Mouse (Mus musculus) G1E (cell line): ENCODE measurements around the gene Sstr2.

Experiments used
- CTCF ChIP-seq: IDR thresholded peaks from 2 replicates; pipeline ENCODE4 v1.5.1; 2012; ENCODE audit warnings: low read depth, low read length, inconsistent platforms, mixed read lengths
- GATA1 ChIP-seq: IDR thresholded peaks from 2 replicates; pipeline ENCODE4 v1.6.1; 2012; ENCODE audit warnings: borderline replicate concordance, low read length, inconsistent platforms, mixed read lengths
- POLR2AphosphoS5 ChIP-seq: IDR thresholded peaks from 2 replicates; pipeline ENCODE4 v1.6.1; 2012; ENCODE audit warnings: low read depth, low read length, inconsistent platforms; ENCODE audit not compliant: insufficient replicate concordance
- TAL1 ChIP-seq: conservative IDR thresholded peaks from 2 replicates; pipeline ENCODE4 v1.6.1; 2012; ENCODE audit warnings: low read depth, low read length, inconsistent platforms, mixed read lengths

DNA sequence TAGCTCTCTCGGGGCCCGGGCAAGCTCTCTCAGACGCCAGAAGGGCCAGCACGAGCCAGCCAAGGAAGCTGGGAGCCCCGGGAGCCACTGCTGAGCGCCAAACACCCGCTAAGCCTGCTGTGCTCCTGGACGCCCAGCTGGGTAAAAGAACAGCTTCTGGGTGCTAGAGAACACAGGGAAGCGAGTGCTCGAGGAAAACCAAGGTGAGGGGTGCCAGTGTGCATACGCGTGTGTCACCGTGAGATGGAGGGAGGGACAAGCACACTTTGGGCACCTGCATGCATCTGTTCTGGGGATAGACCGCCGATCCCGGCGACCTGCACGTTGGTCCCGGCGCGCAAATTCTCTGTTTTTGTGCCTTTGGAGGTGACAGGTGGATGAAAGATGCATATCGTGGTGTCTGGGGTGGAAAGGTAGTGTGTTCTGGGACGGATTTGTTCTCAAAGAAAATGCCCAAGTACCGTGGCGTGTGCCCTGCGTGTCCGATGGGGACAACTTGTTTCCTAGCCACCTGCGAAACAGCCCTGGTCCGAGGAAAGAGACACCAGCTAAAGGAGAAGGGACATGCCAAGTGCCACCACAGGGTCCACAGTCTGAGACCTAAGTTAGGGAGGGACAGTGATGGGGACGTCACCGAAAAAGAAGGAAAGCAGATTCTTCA lies 408 bp downstream of the Sstr2 start:
- TF ChIP-seq CTCF (no peak), POLR2AphosphoS5 (no peak), TAL1 (no peak), GATA1 (no peak)
